Mouse (Mus musculus): ENCODE results near the gene Zfp111.

Gene Zfp111

DNA sequence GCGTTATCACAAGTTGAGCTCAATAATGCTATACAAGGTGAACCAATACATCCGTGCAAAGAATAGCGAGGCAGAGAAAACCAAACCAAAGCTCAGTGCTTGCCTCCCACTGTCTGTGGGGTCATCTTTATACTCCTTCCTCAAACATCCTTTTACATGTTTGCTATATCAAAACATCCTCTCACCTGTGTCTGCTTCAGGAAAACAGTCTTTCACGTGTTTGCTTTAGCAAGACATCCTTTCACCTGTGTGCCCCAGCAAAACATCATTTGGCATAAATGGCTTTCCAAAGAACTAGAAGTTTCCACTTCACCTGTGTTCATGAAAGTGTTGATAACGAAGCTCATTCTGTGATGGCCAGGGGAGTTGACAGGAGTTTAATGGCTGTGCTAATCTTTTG lies at the start of gene Zfp111:
Gene Zfp111, minus strand, starts transcription at position 101 of the 400 bp plus-strand sequence.
- no peak for DNase-seq (ENCODE audit: low spot score)

DNA sequence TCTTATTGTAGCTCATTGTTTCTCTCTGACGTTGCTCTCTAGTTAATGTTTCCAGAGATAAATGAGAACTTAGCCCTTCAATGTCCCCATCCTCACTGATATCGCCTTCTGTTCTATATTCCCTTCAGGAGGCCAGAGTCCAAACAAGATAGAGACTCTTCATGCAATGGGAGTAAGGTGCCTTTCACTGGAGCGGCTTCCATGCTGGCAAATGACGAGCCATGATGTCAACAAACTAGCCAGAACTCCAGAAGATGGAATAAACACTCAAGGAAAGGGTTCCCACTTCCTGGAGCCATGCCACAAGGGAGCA lies 48.7 kb upstream of the Zfp111 start:
- no peak for DNase-seq (ENCODE audit: low spot score)

DNA sequence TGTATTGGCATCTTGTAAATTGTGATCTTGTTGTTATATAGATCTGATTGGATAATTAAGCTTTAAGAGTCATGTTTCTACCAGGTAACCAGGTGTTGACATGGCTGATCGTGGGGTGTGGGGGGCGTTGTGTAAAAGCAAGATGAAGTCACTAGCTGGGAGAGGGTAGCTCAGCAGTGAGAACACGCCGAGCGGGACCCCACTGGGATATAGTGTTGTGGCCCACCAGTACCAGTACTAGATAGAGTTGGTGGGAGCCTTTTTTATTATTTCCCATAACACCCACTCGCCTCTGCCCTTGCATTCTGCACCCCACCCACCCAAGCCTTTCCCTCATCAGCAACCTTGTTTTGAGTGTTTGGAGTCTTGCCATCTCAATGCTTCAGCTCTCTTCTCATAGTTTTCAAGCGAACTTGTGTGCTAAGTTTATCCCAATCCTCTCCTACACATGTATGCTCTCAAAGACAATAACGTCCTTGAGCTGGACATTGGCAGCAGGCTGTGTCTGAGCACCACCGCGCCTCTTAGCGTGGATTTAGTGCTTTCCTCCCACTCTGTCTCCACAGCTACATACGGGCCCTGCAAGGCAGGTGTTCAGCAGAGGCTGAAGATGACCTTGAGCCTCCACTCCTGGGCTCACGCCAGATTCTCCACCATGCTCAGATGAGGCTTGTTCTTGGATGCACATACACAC lies 48.2 kb upstream of the Zfp111 start:
- no peak for DNase-seq (ENCODE audit: low spot score)

DNA sequence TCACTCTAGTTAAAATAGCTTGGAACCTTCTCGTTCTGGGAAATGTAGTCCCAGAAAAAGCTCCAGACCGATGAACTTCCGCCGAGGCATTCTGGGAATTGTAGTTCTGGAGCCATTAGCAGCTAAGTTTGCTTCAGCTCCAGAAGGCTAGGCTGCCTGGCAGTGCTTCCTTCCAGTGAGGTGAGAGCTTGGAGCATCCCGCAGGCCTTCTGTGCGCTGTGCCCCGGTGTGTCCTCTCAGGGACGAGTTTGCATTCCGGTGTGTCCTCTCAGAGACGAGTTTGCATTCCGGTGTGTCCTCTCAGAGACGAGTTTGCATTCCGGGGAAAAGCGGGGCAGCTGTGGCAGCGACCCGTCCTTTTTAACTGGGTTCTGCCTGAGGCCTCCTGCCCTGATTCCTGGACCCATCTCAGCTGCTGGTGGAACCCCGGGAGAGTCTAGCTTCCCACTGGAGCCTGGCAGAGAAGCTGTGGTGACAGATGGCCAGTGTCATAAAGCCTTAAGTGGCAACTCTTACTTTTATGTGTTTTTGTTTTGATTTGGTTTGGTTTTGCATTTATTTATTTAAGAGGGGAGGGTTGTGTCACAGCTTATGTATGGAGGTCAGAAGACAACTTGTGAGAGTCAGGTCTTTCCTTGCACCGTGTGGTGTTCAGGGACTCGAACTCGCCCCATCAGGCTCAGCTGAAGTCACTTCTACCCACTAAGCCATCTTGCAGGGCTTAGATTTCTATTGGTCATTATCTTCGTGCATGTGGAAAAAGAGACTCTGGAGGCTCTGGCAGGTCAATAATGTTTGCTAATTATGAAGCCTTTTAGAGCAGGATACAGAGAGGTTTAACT lies 43.6 kb upstream of the Zfp111 start, which contains the start of gene Zfp108:
Gene Zfp108, plus strand, starts transcription at position 162 of the 842 bp plus-strand sequence.
- peak; percentile 95 for DNase-seq (ENCODE audit: low spot score)

DNA sequence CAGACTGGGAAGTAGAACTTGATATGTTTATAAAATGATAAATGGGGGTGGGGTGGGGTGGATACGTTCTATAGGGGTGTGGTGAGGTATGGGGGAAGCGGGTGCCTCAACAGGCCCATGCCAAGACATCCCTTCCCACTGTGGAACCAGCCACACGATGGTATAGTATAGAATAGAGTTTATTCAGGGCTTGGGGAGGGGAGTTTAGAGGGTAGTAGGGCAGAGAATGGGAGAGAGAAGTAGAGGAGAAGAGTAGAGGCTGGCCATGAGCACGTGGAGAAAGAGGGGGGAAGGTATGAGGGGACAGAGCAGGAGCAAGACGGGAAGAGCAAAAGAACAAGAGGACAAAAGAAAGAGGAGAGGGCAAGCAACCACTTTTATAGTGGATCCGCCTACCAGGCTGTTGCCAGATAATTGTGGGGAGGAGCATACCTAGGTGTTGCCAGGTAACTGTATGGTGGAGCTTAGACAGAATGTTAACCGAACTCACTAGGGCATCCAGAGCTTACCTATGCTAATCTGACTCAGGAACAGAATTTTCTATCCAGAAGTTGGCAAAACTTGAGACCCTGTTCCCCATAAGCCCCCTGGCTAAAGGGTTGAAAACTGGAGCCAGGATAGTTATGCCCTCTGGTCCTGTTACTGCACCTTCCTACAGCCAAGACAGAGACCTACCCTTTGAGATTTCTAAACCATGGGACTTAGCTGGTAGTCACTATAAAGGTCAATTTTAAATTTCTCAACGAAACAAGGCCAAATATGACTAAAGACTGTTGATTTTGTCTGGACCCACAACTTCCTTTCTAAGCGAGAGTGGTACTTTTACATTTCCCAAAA lies 42.8 kb upstream of the Zfp111 start:
- DNase-seq (ENCODE audit: low spot score) = no peak

DNA sequence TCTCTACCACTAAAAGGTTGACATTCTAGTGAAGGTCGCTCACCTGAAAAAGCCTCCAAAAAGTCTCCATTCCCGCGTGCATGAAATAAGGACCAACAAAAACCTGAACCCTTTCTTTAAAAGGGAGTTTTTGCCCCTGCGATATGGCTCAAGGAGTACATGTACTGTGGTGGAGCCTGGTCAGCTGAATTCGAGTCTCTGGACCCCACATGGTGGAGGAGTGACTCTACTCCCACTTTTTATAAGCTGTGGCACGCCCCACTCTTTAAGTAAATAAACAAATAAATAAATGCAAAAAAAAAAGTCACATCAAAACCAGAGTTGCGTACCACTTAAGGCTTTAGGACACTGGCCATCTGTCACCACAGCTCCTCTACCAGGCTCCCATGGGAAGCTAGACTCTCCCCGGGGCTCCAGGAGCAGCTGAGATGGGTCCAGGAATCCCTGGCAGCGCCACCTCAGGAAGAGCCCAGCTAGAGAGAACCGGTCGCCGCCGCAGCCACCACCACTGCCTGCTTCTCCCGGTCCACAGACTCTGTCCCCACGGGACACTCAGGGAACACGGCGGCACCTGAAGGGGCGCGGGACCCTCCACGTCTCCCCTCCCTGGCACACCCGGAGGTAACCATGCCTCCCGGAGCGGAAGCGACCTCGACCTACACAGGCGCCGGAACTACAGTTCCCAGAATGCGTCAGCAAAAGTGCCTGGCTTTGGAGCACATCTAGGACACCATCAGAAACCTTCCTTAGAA lies 26.0 kb upstream of the Zfp111 start, which contains the start of gene Zfp109:
Gene Zfp109, minus strand, starts transcription at position 521 of the 752 bp plus-strand sequence.
- peak; percentile 85 for DNase-seq (ENCODE audit: low spot score)

DNA sequence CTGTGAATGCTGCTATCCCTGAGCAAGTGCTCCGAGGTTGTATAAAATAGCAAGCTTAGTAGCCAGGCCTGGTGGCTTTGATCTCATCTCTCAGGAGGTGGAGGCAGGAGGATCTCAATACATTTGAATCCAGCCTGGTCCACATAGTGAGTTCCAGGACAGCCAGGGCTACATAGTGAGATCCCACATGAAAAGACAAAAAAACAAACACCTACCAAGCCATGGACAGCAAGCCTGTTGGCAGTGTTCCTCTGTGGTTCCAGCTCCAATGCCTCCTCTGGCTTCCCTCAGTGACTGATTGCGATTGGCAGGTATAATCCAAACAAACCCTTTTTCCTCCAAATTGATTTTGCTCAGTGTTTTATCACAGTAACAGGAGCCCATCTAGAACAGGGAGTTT lies 947 bp downstream of the Zfp111 start:
- DNase-seq (ENCODE audit: low spot score) = no peak

DNA sequence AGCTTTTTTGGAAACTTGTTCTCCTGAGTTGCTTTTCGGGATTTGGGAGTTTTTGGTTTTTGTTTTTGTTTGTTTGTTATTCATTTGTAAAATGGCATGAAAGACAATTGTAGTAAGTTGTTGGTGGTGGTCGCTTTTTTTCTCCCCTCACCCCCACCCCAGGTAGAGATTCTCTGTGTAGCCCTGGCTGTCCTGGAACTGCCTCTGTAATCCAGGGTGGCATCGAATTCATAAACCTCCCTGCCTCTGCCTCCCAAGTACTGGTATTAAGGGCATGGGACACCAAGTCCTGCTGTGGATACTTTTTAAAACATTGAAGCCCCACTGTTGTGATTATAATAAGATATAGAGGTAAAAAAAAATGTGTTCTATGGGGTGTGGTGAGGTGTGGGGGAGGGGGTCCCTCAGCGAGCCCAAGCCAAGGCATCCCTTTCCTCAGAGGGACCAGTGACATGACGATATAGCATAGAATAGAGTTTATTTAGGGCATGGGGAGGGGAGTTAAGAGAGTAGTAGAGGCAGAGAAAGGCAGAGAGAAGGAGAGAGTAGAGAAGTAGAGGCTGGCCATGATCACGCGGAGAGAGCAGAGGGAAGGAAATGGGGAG lies 2.9 kb downstream of the Zfp111 start:
- no peak for DNase-seq (ENCODE audit: low spot score)

DNA sequence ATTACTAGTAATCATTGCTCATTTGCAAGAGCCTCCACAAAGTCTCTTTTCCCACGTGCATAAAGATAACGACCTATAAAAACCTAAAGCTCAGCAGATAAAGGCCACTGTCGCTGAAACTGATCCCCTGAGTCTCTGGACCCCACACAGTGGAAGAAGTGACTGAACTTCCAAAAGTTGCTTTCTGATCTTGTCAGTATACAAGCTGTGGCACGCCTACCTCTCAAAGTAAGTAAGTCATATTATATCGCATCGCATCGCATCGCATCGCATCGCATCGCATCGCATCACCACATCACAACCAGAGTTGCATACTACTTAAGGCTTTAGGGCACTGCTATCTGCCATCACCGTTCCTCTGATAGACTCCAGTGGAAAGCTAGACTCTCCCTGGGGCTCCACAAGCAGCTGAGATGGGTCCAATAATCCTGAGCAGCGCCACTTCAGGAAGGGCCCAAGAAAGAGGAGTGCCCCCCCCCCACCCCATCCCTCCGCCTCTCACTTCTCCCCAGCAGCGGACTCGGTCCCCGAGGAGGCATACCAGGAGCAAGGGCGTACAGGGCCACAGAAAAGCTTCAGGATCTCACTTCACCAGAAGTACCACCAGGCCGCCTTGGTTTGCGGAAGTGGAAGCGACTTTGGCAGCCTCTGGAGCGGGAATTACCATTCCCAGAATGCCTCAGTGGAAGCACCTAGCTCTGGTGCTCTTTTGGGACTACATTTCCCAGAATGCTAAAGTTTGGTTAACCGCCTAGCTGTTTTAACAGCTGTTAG lies 3.6 kb downstream of the Zfp111 start:
- DNase-seq (ENCODE audit: low spot score) = peak; percentile 90

DNA sequence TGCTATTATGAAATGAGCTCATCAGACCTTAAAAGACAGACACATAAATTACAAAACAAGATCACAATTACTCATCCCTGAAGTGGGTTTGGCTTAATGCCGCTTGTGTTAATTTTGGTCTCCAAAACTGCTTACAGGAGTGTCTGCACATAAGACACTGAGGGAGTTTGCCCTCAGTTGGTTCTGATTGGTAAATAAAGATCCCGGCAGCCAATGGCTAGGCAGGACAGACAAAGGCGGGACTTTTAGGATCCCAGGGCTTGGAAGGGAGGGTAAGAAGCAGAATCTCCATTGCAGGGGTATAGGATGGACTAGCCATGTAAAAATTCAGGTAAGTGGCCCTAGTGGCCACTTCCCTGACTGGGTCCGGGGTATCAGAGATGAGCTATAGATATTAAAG lies 14.3 kb downstream of the Zfp111 start:
- DNase-seq (ENCODE audit: low spot score) = no peak

DNA sequence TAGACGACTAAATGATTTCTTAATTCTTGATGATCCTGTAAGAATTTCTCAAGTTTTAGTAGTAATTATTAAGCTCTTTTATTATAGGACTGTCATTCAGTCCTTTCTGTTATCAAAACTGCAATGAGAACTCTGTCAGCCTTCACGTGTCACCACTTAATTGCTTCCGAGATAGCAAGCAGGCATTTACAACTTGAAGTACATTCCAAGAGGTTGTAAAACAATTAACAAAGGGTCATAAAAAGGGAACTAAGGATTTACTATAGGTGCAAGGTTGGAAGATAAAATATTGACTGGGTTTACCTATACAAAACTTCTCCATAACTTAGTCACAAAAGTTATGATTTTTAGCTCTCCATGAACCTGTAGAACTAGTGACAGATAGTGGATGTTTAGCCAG lies 18.1 kb downstream of the Zfp111 start:
- no peak for DNase-seq (ENCODE audit: low spot score)

DNA sequence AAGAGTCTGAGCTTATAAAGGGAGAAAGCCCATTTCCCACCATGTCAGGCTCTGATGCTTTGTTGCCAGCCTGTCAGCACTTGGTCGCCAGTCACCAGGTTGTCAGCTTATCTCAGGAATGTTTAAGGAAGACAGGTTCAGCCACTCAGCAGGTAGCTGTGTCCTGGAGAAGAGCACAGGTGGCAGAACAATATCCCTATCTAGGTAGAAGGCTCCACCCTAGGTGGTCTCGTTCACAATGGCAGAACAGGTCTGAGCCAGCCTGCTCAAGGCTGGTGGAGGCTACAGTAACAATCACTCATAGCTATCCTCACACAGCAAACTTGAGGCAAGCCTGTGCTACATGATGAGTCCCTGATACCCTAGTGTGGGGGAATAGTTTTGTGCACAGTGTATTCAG lies 19.9 kb downstream of the Zfp111 start:
- DNase-seq (ENCODE audit: low spot score) = no peak

DNA sequence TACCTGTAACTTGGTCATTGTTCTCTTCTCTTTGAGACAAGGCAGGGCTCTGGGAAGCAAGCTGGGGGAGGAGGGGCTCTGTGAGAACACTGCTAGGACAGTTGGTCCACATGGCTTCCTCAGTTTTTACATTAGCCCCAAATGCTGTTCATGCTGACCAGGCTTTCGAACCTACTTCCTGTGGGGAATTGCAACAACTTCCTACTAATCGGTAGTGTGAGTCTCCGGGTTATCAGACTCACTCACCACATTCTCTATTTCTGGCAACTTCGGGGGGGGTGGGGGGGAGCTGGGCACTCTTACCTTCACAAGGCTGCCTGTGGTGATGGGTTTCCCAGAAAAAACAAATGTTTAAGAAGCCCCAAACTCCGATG lies 21.7 kb downstream of the Zfp111 start:
- no peak for DNase-seq (ENCODE audit: low spot score)

DNA sequence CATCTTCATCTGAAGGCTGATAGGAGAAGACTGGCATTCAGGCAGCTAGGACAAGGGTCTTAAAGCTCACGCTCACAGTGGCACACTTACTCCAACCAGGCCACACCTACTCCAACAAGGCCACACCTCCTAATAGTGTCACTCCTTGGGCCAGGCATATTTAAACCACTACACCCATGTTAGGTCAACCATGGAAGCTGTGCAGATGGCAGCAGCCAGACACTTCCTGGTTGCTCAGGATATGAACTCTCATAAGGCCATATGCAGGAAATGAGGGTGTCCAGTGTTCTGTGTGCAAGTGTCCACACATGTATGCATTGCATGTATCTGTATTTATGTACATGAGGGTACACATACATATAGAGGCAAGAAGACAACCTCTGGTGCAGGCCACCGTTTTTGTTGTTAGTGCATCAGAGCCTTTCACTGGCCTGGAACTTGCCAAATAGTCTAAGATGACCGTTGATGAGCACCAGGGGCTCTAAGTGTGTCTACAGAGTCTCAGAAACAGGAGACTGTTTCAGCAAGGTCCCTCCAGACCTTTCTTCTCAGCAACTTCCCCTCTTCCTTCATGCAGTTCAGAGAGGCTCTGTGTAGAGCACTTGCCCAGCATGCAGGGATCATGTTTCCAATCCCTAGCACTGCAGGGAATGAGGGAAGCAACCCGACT lies 22.2 kb downstream of the Zfp111 start:
- no peak for DNase-seq (ENCODE audit: low spot score)

DNA sequence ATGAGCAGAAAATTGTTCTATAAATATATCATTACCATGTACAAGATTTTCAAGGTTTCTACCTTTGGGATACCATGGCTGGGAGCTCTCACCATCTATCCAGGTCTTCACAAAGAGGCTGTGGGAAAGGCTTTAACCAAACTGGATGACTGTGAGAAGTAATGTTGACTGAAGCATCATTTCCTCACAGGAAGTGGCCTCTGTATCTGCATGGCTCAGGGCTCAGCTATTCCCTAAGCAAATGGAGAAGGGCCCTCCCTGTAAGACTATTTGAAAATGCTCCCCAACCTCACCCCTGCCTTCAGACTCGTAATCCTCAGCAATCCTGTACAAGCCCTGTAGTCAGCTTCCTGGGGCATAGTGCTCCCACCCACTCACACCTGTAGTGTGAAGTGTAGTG lies 23.6 kb downstream of the Zfp111 start:
- no peak for DNase-seq (ENCODE audit: low spot score)

DNA sequence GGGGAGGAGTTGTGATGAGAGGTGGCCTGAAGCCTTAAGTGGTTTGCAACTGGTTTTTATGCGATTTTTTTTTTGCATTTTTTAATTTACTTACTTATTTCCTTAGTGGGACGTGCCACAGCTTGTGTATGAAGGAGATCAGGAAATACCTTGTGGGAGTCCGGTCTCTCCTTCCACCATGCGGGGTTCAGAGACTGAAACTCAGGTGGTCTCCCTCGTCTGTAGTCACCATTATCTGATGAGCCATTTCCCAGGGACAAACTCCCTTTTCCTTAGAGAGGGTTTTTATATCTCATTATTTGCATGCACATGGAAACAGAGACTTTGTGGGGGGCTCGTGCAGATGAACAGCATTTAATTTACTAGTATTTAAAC lies 35.9 kb downstream of the Zfp111 start:
- DNase-seq (ENCODE audit: low spot score) = no peak

DNA sequence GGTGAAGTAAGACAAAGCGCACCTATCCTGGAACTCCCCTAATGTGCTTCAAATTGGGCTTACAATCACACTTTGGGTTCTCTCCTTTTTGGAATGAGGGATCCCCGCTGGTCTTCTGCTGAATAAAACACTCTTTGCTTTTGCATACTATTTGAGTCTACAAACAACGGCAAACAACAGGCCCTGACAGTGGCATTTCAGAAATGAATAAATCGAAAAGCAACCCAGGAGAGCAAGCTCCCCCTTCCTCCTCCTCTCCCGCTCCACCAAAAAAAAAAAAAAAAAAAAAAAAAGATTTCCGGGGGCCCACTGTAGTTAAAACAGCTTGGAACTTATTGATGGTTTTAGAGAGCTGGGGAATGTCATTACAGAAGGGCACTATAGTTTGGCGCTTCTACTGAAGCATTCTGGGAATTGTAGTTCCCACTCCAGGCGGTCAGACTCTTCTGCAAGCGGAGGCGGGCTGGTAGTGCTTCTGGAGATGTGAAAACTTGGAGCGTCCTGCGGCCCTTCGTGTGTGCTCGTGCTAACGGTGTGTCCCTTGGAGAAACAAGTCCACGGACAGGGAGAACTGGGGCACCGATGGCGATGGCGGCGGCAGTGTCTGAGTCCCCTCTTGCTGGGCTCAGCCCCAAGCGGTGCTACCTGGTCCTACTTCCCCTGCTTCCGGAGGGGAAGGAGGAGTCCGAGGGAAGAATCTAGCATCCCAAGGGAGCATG lies 36.5 kb downstream of the Zfp111 start, which contains the start of gene Zfp114:
Gene Zfp114, plus strand, starts transcription at position 443 of the 719 bp plus-strand sequence.
- peak; percentile 90 for DNase-seq (ENCODE audit: low spot score)

DNA sequence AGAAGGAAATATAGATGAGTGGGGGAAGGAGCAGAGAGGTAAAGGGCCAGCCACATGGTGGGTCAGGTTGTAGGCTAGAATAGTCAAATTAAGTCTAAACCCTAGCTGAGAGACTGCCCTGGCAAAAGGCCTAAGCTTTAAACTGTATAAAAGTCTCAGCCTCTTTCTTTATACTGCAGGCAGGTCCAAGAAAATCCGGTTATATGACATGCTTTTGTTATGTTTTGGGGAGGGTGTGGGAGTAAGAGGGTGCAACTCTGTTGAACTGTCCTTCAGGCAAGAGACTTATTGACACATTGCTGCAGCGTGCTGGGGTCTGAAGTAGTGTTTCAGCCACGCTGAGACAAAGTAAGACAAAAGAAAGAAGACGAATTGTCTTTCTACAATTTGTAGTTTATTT lies 39.1 kb downstream of the Zfp111 start:
- no peak for DNase-seq (ENCODE audit: low spot score)

DNA sequence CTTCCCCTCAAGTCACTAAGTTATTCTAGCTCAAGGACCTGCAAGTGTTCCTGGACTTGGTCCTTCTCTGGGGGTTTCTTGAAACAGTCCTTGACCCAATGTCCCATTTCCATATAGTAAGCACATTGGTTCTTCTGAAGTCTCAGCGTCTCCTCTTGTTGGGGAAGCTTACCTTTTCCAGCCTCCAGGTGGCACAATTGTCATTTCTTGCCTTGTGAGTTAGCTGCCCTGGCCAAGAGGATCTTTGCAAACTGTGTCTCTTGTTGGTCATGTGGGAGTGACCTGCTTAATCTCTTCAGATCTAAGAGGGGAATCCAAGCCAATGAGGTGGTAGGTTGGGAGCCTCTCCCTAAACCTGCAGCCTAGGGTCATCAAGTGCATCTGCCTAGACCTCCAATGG lies 58.0 kb downstream of the Zfp111 start:
- peak; percentile 38 for DNase-seq (ENCODE audit: low spot score)
